Mouse (Mus musculus) forebrain, postnatal 0 days (tissue): ENCODE results near the gene Dusp9. TPM values are rescaled to one million over a fixed set of nuclear protein-coding genes. Genes with fewer than 3 reads are reported as not detected.

Source experiments
- ATAC-seq: fragments of 200-750 bp; cut with Nextera tagmentation; 2 replicates; pipeline ENCODE4 v1.8.0; 2017; ENCODE audit warnings: mild to moderate bottlenecking, moderate library complexity
- DNase-seq: peaks from one replicate; pipeline ENCODE4 v3.0.0-alpha.2; 2015
- H3K27ac ChIP-seq: fragments of 300-500 bp; sonication (generic); 2 replicates; pipeline ENCODE4 v1.5.1; 2014; ENCODE audit warnings: low read depth, mild to moderate bottlenecking, antibody characterized with exemption, low read length, moderate library complexity, mixed read lengths
- H3K27me3 ChIP-seq: fragments of 300-500 bp; sonication (generic); 2 replicates; pipeline ENCODE4 v1.6.1; 2014; ENCODE audit warnings: mild to moderate bottlenecking, low read length, mixed read lengths; ENCODE audit not compliant: insufficient read depth
- H3K36me3 ChIP-seq: fragments of 300-500 bp; sonication (generic); 2 replicates; pipeline ENCODE4 v1.6.1; 2014; ENCODE audit warnings: mild to moderate bottlenecking, moderate library complexity; ENCODE audit not compliant: insufficient read depth
- H3K4me1 ChIP-seq: fragments of 300-500 bp; sonication (generic); 2 replicates; pipeline ENCODE4 v1.6.1; 2014; ENCODE audit warnings: antibody characterized with exemption; ENCODE audit not compliant: insufficient read depth
- H3K4me2 ChIP-seq: fragments of 300-500 bp; sonication (generic); 2 replicates; pipeline ENCODE4 v1.6.1; 2014; ENCODE audit warnings: low read depth, mild to moderate bottlenecking, moderate library complexity
- H3K4me3 ChIP-seq: fragments of 300-500 bp; sonication (generic); 2 replicates; pipeline ENCODE4 v1.5.1; 2014; ENCODE audit warnings: low read depth, low read length, mixed read lengths
- H3K9ac ChIP-seq: fragments of 300-500 bp; sonication (generic); 2 replicates; pipeline ENCODE4 v1.6.1; 2014; ENCODE audit warnings: mild to moderate bottlenecking
- H3K9me3 ChIP-seq: fragments of 300-500 bp; sonication (generic); 2 replicates; pipeline ENCODE4 v1.6.1; 2016; ENCODE audit warnings: low read length
- CTCF ChIP-seq: sonication (generic); IDR thresholded peaks from 2 replicates; pipeline ENCODE4 v1.5.1; 2016; ENCODE audit warnings: antibody characterized with exemption, control low read depth, low read depth
- WGBS: fragments of 180-500 bp; shearing (Covaris S2); extraction: QIAGEN DNeasy Blood & Tissue Kit; methylation state at CpG from one replicate; pipeline ENCODE4 v1.1.7; 2014; 5-methylcytosine and 5-hydroxymethylcytosine counted together
- polyA plus RNA-seq: library from polyadenylated mRNA; unstranded; fragments of >200 nt; fragmentation: Nextera tagmentation; extraction: Ambion mirVana; gene quantifications from 2 replicates; pipeline ENCODE4 v1.2.1, GENCODE M21; 2015
- total RNA-seq: library from RNA; depleted of rRNA; stranded (reverse); fragments of >200 nt; gene quantifications from 2 replicates; pipeline ENCODE4 v1.2.3, GENCODE M21; 2014

Dusp9 gene
- total and polyA plus RNA-seq, 2 experiments from 2014 or later = 0.19 to 0.28 TPM

- no peaks in the 10 kb centered on the region for H3K36me3 ChIP-seq
- H3K27me3 ChIP-seq = no peaks in the 10 kb centered on the region
- H3K4me1 ChIP-seq = no peaks in the 10 kb centered on the region
- no peak for ATAC-seq
- no peak overlapping the region for H3K4me2 ChIP-seq
- no peak for TF ChIP-seq CTCF
- no peak overlapping the region for H3K9ac ChIP-seq
- no peak overlapping the region for H3K27ac ChIP-seq
- no peak for DNase-seq
- H3K4me3 ChIP-seq = no peak overlapping the region
- H3K9me3 ChIP-seq = no peaks in the 10 kb centered on the region
These were observed 19.8 kb upstream of the Dusp9 start for GRCm38 (mm10) chrX:73619401-73619800.

DNA sequence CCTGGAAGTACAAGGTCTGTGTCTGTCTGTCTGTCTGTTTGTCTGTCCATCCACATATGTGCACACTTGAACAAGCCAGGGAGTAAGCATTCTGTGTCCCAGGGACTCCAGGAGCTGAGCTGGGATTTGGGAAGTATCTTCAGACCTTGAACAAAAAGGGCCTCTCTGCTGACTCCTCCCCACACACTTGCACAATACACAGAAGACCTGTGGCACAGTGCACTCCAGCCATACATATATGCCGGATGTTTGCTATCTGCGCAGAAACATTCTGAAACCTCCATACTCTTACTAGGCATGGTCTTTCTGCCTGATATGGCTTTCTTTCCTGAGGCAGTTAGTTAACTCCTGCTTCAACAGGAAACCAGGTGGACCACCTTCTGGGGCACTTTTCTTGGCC, 19.3 kb upstream of the Dusp9 start:
- Histone ChIP-seq H3K9ac (no peak overlapping the region), H3K9me3 (no peaks in the 10 kb centered on the region), H3K4me3 (no peak overlapping the region), H3K27ac (no peak overlapping the region), H3K27me3 (no peaks in the 10 kb centered on the region), H3K4me1 (no peaks in the 10 kb centered on the region), H3K4me2 (no peak overlapping the region), H3K36me3 (no peaks in the 10 kb centered on the region)
- 94% methylated on average over 2 of the region's 2 CpGs for WGBS
- DNase-seq (no peak), ATAC-seq (no peak)
- TF ChIP-seq CTCF = no peak

DNA sequence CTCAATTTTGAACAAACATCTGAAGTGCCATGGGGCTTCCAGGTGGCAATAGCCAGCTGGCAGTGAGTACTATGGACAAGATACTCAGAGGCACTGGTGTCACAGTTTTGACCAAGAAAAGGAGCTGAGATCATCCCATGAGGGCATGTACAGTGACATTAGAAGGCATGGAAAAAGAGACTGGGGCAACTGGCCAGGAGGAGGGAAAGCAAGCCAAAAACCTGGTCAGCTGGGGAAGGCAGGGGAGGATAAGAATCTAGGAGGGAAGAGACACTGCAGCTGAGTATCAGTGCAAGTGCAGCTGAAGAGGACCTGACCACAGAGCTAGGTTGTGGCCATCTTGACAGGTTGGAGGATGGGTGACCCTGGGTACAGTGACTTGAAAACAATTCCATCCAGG, 12.2 kb upstream of the Dusp9 start:
- H3K4me2 ChIP-seq = no peak overlapping the region
- H3K27me3 ChIP-seq = no peaks in the 10 kb centered on the region
- TF ChIP-seq CTCF = no peak
- H3K4me1 ChIP-seq = no peaks in the 10 kb centered on the region
- DNase-seq (no peak), ATAC-seq (no peak)
- no peak overlapping the region for H3K9ac ChIP-seq
- no peak overlapping the region for H3K4me3 ChIP-seq
- no peaks in the 10 kb centered on the region for H3K9me3 ChIP-seq
- H3K27ac ChIP-seq = no peak overlapping the region
- H3K36me3 ChIP-seq = no peaks in the 10 kb centered on the region

GRCm38 (mm10) chrX:73635425-73635824, 3.8 kb upstream of the Dusp9 start:
- Histone ChIP-seq H3K9me3 (no peaks in the 10 kb centered on the region), H3K4me2 (peak overlapping the region; percentile 38), H3K9ac (no peak overlapping the region), H3K4me1 (no peaks in the 10 kb centered on the region), H3K27me3 (peaks cover 11% of the 10 kb centered on the region; the same call in 1 of the 2 replicates), H3K27ac (no peak overlapping the region), H3K4me3 (0 out of 2 replicates have a peak overlapping the region, but pooled peaks have one; percentile 5), H3K36me3 (no peaks in the 10 kb centered on the region)
- ATAC-seq (peak; percentile 39; the same call in 1 of the 2 replicates), DNase-seq (no peak)
- TF ChIP-seq CTCF = no peak
- 42% methylated on average over 17 of the region's 19 CpGs for WGBS

DNA sequence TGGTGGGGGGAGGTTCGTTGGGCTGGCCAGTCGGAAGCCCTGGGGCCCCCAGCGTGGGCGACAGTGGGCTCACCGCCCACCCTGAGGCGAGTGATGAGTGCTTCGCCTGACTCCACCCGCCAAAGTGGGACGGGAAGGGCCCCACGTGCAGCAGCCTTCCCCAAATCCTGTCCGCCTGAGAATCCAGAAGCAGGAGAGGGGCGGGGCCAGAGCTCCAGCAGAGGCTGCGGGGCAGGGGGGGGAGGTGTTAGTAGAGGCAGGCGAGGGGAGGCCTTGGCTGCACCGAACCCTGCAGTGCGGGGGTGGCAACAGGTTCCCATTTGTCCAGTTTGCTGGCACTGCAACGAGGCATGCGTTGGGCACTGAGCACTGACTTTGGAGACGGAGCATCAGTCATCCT, 1.8 kb upstream of the Dusp9 start:
- Histone ChIP-seq H3K9me3 (no peaks in the 10 kb centered on the region), H3K4me2 (peak overlapping the region; percentile 58), H3K27me3 (peaks cover 11% of the 10 kb centered on the region; the same call in 1 of the 2 replicates), H3K4me3 (peak overlapping the region; percentile 30), H3K27ac (no peak overlapping the region), H3K4me1 (no peaks in the 10 kb centered on the region), H3K36me3 (no peaks in the 10 kb centered on the region), H3K9ac (peak overlapping the region; percentile 22)
- no peak for TF ChIP-seq CTCF
- WGBS = 23% methylated on average over 18 of the region's 19 CpGs
- ATAC-seq (peak; percentile 14; the same call in 1 of the 2 replicates), DNase-seq (no peak)

- no peak overlapping the region for H3K9ac ChIP-seq
- no peaks in the 10 kb centered on the region for H3K4me1 ChIP-seq
- ATAC-seq = no peak
- H3K27me3 ChIP-seq = peaks cover 6% of the 10 kb centered on the region; the same call in 1 of the 2 replicates
- WGBS = 29% methylated on average over 41 of the region's 41 CpGs
- no peaks in the 10 kb centered on the region for H3K9me3 ChIP-seq
- H3K4me3 ChIP-seq = peak overlapping the region; percentile 19
- H3K36me3 ChIP-seq = no peaks in the 10 kb centered on the region
- TF ChIP-seq CTCF = no peak
- peak overlapping the region; percentile 47 for H3K4me2 ChIP-seq
- DNase-seq = no peak
- H3K27ac ChIP-seq = no peak overlapping the region
These were observed 766 bp downstream of the Dusp9 start for GRCm38 (mm10) chrX:73639901-73640469.

GRCm38 (mm10) chrX:73645121-73645520, 5.9 kb downstream of the Dusp9 start:
- H3K9ac ChIP-seq = no peak overlapping the region
- no peaks in the 10 kb centered on the region for H3K36me3 ChIP-seq
- TF ChIP-seq CTCF = no peak
- no peaks in the 10 kb centered on the region for H3K9me3 ChIP-seq
- ATAC-seq (no peak), DNase-seq (no peak)
- no peaks in the 10 kb centered on the region; the same call in 1 of the 2 replicates for H3K27me3 ChIP-seq
- H3K4me2 ChIP-seq = no peak overlapping the region
- no peak overlapping the region for H3K4me3 ChIP-seq
- H3K4me1 ChIP-seq = no peaks in the 10 kb centered on the region
- WGBS = 34% methylated on average over 4 of the region's 4 CpGs
- H3K27ac ChIP-seq = no peak overlapping the region
